Mouse (Mus musculus): ENCODE data around the gene Tnr.
A peak's percentile ranks its signal among the peaks of the same experiment; 100 is the strongest.

Tnr gene

DNA sequence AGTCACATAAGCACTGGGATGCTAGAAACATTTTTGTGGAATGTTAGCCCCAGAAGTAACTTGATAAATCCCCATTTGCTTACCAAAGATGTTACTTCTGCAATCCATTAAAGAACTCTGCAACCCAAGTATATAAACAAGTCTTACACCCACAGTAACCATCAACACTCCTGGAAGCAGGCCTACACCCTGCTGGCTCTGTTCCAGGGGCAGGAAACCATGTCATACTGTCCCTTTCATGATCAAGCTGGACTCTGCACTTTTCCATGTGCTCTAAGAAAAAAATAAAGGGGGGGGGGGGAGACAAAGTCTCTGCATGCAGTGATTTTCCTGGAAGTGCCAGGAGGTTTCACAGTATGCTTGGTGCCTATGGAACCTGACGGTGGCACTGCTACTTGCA, 456.8 kb downstream of the Tnr start:
- DNase-seq = peak; percentile 26 to 47
